Mouse (Mus musculus) kidney, adult 2 months (tissue): ENCODE data around the gene Myo3a.

ENCODE experiments used
- CTCF ChIP-seq: fragments of 200-500 bp; conservative IDR thresholded peaks from 2 replicates; pipeline ENCODE4 v1.5.1; 2011; ENCODE audit warnings: low read depth, mild to moderate bottlenecking, control low read depth, low read length, moderate library complexity, mixed read lengths; ENCODE audit not compliant: insufficient read depth, insufficient read length
- POLR2A ChIP-seq: fragments of 200-500 bp; IDR thresholded peaks from one replicate; pipeline ENCODE4 v1.6.1; 2011; ENCODE audit warnings: low read depth, low read length, control low read depth

GRCm38 (mm10) chr2:22297913-22298312 is 70.6 kb downstream of the Myo3a start:
- TF ChIP-seq CTCF (no peak), POLR2A (no peak)
